Mouse (Mus musculus) inflammation-experienced regulatory T-cells, adult 6 months (primary cell): ENCODE results near the gene Celf2. TPM values are rescaled to one million over a fixed set of nuclear protein-coding genes. Genes with fewer than 3 reads are reported as not detected.
"Not testable (repeated sequence)": the region's sequence is repeated elsewhere in the genome, so short reads cannot be mapped to it uniquely, and the experiment has no call there.

Experiments
- ATAC-seq: one replicate; pipeline ENCODE4 v1.8.0; 2017
- polyA plus RNA-seq, 3 experiments: library from polyadenylated mRNA; unstranded; fragments of 100-300 nt; shearing (Covaris generic); gene quantifications; one replicate each; pipeline ENCODE4 v1.2.1; 2017

The Celf2 gene
- polyA plus RNA-seq: 100 to 1,000 TPM; 179 to 241 (median 217) TPM

DNA sequence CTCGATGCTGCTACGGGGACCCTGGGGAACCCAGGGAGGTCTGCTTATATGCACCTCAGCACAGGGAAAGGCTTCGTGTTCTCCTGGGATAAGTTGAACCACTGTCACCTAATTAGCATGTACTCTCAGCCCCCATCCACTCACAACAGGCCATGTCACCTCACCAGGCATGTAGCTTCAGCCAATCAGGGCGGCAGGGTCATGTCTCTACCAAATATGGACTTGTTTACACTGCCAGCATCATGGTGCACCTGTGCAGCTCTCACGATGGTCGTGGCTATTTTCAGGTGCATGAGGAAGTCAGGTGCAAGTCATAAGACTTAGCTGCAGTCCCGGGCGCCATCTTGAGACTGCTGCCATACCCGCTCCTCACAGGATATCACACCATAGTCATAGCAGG is at the start of gene Celf2:
TSS of gene Celf2 (minus strand) at position 101 of the 400 bp plus-strand sequence.
- not testable (repeated sequence) for ATAC-seq

DNA sequence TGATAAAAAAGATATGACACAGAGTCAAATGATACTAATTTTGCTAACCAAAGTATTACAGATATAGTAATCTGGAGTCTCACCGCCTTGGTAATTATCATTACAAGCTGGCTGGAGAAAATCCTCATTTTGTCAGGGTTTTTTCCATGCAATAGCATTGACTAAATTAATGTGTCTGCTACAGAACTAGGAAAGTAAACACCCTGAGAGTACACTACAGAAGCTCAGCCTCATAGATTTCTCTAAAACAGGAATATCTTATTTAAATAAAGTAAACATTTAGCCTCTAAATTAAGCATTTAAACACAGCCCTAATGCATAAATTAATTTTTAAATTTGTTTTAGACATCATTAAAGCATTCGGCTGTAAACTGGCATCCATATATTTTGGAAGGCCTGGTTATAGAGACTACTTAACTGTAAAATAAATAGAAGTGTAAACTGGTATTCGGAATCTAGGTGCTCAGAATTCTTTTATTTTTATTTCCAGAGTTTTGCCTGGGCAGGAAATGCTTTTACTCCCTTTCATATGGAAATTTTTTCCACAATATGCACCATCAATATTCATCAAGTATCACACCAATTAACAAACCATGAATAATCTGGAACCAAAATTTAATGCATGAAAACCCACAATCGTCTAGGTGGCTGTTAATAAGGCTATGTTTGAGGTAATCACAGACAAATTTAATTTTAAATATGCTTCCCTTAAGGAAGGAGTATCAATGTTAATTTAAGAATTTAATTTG is 46.0 kb upstream of the Celf2 start:
- no peak for ATAC-seq

DNA sequence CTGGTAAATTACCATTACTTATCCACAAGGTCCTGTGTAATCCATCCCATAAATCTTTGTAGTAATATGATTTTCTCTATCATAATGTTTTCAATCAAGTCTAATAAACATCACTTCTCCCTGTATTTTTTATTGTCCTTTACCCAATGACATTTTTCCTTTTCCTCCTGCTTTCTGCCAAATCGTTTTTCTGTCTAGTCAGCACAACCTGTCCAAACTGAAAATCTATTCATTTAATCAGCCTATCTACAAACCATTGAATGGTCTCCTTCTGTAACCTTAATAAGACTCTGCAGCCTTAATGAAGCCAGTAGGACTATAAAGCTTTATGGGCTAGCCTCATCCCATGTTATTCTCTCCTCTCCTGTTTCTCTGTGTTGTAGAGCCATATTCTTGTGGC is 45.2 kb upstream of the Celf2 start:
- ATAC-seq: no peak

DNA sequence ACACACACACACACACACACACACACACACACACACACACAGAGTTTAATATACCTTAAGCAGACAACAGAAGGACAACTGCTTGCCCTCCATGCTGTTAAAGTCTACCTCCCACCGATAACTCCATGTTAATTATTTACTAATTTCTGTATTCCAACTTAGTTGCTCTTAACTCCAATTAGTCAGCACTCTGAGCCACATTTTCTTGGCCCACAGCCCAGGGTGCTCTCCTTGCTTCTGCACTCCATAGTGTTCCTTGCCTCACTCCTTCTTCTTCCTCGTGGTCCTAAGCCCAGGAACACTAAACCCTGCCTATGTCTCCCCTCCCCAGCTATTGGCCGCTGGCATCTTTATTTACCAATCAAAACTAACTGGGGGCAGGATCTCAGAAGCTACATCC is 43.5 kb upstream of the Celf2 start:
- no peak for ATAC-seq

DNA sequence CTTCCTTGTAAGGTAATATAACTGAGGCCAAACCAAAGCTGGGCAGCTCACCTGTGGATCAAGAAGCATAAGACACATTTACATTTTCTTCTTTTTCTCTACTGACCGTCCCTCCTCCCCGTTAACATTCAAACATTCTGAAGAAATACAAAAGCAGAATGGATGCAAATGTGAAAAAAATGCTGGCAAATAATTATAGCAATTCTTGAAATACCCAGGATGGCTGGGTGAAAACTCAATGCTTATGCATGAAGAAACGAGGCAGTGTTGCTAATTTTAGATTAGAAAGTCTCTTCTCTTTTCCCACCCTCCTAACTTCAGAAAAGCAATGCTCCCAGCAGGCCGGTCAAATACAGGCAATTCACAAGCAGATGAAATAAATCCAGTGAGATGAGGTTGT is 39.5 kb upstream of the Celf2 start:
- ATAC-seq: no peak

DNA sequence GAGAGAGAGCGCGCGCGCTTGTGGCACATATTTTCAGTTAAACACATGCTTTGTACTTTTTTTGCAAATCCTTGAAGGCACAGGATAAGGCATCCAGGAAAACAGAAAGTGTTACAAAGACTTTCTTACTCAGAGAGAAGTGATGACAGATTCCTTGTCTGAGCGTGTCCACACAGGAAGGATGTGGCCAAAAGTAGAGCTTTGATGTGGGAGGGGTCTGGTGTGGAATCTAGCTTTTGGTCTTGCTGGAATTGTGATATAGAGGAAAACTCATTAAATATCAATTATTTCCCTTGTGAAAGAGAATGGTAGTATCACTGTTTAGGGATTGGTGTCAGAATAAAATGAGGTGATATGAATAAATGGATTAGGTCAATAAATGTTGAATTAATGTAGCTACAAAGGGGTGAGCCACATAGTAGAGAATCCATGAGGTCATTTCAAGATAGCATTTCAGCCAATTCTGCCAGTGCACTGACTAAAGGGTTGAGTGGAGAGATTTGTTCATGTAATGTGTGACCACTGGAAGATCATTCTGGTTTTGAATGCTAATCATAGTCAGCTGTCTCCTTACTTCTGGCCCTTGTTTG is 25.3 kb upstream of the Celf2 start:
- ATAC-seq: no peak

DNA sequence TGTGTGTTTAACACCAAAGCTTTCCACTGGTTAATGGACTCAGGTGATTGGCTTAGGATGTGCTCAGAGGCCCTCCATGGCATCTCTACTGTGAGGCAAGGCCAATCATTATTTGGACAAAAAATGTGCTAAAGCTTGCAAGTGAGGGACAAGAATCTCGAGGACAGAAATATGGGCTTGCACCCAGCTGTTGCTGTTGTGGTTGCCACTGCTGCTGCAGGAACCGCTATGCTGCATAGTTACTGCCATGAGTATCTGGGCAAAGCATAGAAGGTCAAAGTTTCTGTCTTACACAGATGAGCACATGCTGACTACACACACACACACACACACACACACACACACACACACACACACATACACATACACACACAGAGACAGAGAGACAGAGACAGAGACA is 24.8 kb upstream of the Celf2 start:
- no peak for ATAC-seq

DNA sequence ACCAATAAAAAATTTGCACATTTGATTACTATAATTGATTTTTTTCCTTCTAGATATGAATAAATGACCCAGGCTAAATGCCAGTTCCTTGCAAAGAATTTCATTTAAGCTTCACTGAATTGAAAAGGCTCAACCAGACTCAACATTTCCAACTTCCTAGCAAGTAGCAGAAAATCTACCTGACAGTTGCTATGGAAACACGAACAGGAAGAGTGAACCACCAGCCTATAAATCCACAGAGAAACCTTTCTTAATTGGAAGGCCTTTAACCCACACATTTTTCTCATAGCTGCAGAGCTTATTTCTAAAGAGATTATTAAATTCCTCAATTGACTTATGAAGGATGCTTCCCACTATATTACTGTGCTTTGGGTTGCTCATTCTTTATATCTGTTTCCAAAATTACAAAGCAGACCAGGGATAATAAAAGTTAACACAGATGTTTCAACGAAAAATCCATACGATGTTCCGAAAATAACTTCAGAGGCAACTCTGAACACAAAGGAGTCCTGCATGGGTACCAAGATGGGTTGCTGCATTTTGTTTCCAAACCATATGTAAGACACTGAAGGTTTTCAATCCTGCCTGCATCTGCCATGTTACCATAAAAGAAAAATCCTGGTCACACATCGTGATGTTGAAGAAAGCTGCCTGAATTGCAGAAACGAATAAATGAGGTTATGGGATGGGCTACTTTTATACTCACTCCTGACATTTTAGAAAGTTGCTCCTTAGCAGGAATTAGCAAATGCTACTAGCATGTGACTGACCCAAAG is 22.0 kb upstream of the Celf2 start:
- no peak for ATAC-seq

DNA sequence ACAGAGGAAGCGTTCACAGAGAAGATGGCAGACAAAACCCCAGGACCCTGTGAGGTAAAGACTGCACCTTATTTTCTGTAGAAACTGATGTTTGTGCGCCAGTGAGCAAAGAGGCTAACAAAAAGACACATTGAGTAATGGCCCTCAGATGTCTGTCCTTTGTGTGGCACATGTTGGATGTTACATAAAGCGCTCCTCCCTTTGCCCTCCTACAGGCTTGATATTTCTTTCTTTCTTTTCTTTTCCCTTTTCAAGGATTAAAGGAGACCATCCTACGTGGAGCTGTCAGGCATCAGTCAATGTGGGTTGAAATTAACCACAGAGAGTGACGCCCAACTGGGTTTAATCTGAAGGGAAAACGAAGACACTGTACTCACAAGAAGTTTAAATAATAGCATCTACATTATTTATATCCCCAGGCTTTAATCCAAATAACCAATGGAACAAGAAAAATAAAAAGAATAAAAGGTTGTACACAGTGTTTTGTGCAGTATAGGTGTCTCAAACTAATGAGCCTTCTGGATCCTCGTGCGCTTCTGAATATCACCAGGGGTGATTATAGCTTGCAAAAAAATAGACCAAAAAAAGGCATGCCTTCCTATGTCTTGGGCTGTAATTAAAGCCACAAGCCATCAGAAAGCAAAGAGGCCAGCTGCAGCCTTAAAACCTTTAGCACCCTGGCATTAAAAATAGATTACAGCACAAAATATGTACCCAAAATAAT is 21.3 kb upstream of the Celf2 start:
- ATAC-seq: no peak

DNA sequence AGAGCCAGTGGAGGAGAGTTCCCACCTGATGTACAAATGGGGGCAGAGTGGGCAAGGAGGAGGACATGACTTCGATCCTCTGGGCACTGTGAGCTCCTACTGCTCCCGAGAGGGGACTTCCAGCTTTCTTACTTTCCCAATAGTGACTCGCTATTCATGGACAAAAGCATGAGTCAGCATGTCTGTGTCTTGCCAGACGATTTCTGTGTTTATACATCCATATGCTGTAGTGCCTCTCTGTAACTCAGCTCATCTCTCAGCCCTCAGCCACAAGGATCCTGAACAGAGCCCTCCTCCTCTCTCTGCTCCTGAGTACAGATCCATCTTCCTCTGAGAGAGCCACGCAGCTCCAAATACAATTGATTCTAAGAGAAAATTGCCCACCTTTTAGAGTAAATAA is 20.3 kb upstream of the Celf2 start:
- no peak for ATAC-seq

DNA sequence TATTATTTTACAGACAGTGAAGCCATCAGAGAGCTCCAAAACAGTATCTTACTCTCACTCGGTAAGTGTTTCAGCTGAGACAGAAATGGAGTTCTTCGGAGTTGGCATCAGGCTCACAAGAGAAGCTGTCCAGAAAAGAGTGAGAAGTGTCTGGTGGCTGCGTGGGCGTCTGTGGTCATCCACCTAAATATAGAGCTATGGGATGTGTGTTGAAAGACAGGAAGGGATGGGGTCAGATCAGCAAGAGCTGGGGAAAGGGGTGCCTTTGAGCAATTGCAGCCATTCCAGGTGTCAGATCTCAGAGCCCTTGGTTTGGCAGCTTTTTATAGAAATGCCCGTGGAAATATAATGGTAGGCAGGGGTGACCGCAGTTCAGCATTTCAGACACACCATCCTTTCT is 17.3 kb upstream of the Celf2 start:
- ATAC-seq: no peak

DNA sequence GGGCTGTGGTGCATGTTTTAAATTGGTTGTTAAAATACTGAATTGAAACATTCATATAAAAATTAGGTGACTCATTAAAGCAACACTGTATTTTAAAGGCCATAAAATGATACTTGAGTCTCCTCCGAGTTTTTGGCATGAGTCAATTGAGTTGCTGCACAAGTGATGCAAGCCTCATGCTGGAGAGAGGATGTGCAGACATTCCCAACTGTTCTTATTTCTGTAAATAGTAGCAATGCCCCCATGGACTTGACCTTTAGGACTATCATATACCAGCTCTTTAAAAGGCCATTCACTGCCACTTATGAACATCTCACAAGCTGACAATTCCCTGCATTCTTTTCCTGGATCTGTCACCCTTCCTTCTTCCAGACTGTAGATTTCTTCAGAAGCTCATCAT is 10.1 kb upstream of the Celf2 start:
- no peak for ATAC-seq

DNA sequence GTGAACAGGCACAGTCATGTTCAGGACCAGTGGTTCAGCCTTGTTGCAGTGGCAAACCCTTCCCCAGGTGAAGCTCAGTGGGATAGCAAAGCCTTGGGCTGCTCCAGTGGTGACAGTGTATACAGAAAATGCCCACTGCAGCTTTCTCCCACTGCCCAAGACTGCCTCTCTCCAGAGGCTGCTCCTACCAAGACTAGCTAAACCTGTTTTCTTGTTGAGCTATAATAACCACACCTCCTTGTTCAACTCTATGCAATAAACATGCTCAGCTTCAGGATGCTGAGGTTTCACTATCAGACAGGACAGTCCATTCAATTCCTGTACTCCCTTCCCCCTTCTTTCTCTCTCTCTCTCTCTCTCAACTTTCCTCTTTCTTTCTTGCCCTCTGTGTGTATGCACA is 15.9 kb downstream of the Celf2 start:
- ATAC-seq: no peak

DNA sequence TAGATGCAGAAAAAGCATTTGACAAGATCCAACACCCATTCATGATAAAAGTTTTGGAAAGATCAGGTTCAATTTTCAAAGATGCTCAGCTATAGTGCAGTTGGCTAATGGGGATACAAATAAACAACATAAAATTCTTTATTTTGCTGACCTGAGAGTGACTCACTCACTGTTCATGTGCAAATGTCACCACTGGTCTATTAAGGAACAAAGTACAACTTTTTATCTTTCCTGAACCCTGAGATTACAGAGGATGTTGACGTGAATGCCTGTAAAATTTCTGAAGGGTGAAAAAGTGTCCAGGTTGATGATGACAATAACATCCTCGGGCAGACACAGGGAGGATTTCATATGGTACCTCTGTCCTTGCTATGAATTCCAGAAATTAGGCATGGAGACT is 24.4 kb downstream of the Celf2 start:
- ATAC-seq: no peak

DNA sequence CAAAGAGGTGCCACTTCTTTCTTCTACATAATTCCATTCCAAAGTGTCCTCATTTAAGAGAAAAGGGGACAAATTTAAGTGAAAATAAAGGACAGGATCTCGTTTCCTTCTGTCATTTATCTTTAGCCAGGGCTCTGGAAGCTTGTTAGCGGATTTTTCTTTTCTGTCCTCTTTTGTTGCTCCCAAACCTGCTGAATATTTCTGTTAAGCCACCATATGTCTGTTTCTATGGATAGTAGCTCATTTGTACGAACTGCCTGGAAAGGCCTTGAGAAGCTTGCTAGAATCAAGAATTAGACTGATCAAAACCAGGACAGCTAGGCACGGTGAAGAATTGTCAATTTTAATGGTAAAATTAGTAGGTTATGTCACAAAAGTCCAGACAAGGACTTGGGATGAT is 27.3 kb downstream of the Celf2 start:
- ATAC-seq: no peak

DNA sequence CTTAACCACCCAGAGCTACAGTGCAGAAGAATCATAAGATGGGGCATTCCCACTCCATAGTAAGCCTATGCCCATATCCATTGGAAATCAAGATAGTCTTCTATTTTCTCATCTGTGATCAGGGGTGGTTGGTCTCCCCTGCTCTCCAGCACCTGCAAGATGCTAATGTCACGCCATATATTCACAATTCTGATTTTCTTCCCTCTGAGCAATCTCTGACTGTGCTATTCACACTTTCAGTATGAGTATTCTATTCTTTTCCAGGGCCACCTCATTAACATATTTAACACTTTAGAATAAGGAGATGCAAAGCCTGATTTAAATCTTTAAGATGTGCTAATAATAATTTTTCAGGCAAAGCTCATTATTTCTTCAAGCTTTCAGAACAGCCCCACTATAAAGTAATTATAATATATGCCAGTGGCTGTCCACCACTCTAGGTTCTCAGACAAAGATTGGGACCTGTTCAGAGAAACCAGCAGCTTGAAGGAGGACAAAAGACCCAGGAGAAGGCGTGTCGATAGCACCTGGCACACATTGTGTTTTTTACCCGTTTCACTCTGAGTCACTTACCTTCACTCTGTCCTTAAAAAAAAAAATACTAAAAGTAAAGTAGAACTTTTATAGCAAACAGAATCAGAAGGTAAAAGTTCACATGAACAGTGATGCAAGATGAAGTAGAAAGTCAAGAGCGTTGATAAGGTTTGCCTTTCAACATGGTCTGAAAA is 48.9 kb downstream of the Celf2 start:
- no peak for ATAC-seq

DNA sequence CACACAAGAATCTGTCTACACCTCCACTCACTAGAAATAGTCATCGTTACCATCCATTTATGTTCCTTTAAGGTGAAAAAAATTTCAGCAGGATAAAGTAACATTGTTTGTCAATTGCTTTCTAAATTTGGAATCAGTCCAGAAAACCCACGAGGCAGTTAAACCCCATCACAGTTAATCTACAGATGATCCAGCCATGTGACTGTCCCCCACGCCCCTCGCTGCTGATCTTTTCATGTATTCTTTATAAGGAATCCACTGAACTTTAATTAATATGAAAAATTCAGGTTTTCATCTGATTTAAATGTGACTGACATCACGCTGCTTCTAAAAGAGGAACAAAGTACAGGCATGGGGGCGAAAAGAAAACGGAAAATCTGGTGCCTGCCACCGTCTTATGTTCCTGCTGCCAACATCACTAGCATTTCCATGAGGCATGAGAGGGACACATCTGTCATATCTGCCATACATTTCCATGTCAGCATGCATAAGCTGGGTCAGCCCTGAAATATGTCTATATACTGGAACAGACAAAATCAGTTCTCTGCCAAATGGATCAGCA is 70.6 kb downstream of the Celf2 start:
- ATAC-seq: no peak

DNA sequence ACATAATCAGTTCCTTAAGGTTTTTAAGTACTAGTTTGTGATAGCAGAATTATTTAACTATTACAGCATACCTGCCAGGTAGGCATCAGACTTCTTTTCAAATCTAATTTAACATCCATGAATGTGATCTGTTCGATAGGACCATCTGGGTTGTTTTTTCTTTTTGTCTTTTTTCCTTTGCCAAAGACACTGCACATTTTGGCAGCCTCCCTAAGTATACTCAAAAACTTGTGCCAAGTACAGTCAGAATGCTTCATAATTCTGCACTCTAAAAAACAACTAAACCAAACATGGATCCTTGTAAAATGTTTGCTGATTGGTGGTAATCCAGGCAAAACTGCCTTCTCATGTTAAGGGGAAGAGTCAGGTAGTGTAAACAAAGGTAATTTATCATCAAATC is 82.9 kb downstream of the Celf2 start:
- ATAC-seq: no peak

DNA sequence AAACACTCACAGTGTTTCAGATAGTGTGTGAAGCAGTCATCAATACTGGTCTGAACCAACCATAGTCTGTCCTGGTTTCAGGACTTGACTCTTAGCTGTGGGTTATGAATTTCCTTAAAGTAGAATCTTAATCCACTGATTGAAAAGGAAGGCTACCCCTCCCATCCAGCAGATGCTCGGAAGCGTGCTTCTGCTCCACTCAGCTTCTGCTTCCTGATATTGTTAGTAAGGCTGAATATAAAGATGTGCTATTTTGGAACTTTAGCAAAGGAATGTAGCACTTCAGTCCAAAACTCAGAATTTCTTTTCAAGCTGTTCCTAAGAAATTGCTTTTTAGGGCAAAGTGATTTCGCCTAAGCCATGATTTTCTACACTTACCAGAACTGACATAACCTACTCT is 108.8 kb downstream of the Celf2 start:
- no peak for ATAC-seq

DNA sequence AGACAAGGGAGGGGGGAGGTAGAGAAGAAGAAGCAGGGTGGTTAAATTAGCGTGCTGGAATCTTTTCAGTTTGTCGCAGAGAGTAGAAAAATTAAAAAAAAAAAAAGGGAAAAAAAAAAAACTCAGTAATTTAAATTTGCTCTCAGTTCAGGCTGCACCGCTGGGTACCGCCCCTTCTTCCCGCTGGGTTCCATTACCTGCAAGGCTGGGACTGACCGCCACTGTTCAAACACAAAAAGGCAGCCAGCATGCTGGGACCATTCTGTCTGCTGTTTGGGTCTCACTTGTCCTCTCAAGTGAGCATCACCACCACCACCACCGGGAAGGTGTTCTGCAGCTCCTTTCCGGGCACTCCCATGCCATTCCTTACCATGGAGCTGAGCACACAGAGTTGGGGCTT is 113.4 kb downstream of the Celf2 start:
- ATAC-seq: no peak

DNA sequence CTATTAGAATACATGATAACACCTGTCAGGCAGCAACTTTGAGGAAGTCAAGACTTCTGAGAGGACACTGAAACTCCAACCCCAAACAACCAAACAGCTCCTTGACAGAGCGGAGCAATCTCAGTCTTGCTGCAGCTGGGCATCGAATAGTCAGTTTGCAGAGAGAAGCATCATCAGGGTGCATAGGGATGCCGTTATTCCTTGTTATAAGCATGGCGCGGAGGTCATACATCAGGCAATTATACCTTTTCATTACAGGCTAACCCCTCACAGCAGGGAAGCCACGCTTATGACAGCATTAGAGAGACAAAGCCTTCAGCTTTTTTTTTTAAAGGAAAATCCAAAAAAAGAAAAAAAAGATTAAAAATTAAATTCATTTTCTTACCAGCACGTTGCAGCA is 113.9 kb downstream of the Celf2 start:
- ATAC-seq: no peak

DNA sequence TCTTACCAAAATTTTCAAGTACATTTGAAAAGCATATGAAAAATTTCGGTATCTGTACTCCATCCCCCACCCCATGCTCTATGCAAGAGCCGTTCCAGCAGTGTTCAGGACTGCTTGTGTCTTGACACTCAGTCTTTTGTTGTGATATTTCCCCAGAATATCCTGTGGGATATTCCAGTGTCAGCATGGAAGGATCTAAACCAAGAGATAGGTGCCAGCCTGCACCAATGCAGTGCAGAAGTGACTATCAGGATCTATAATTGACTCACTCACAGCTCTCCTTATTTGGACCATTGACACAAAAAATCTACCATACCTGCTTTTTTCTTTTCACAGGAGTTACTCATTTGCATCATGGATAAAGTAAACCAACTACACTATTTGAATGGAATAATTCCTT is 116.9 kb downstream of the Celf2 start:
- no peak for ATAC-seq
